In genomic region chr5:127160292-127160691, GRCm38 (mm10) we compare ENCODE assay signal across 8 mouse cellular contexts.
DNase-seq lines count a peak whose midpoint lies in the region; TF ChIP-seq lines count a peak whose summit lies in the region.

No protein-coding gene starts in this region.

- peak; percentile 8 to 58 for DNase-seq in adrenal gland, adult (ENCODE audit: inconsistent age in 2 of 2, low spot score in 1 of 2)
- DNase-seq in adrenal gland, postnatal 4 days (ENCODE audit: low spot score in 2 of 2), result no peak
- DNase-seq in left cerebral cortex, adult 2 months (ENCODE audit: extremely low spot score in 1 of 2, low spot score in 2 of 2), result peak; percentile 11 to 29
- no peak for DNase-seq in left cerebral cortex, postnatal 10 days (ENCODE audit: extremely low spot score in 1 of 2, low spot score in 2 of 2)
- DNase-seq in cerebellum, adult 2 months, result peak; percentile 32 to 39
- peak; percentile 14 to 16 for DNase-seq in kidney, postnatal 4 days
- DNase-seq in adipocyte (ENCODE audit: low spot score), result no peak
- no peak for DNase-seq in gastrocnemius, adult 8-10 months (ENCODE audit: low spot score in 2 of 2)

- no peaks in the 10 kb centered on the region for H3K4me1 ChIP-seq in cerebellum, adult 2 months (ENCODE audit: control insufficient read depth, insufficient read depth, low read length)

- no peak overlapping the region for H3K4me3 ChIP-seq in left cerebral cortex, adult 2 months
- no peak overlapping the region for H3K4me3 ChIP-seq in cerebellum, adult 2 months (replicated peaks; ENCODE audit: insufficient read depth, low read depth, low read length)

- no peak overlapping the region for H3K27ac ChIP-seq in left cerebral cortex, adult 2 months
- H3K27ac ChIP-seq in cerebellum, adult 2 months (ENCODE audit: insufficient read depth, low read length), result no peak overlapping the region

- WGBS in cerebellum, adult 2 months, result 46% methylated on average over 3 of the region's 3 CpGs

- no peak for TF ChIP-seq POLR2A in cerebellum, adult 2 months (IDR thresholded peaks at IDR 0.05; ENCODE audit: borderline replicate concordance, insufficient read depth, low read length)

- no peaks in the 10 kb centered on the region for H3K27me3 ChIP-seq in cerebellum, adult 2 months (ENCODE audit: control insufficient read depth, insufficient read depth, low read length)

- intact Hi-C loops in left cerebral cortex, adult 2 months (cut with DNase I), result no loop called here
- intact Hi-C loops in left cerebral cortex, postnatal 10 days (cut with DNase I), result no loop called here

- peak; percentile 71 for TF ChIP-seq CTCF in left cerebral cortex, adult 2 months (IDR thresholded peaks at IDR 0.05)
- peak; percentile 72 for TF ChIP-seq CTCF in cerebellum, adult 2 months (IDR thresholded peaks at IDR 0.05; ENCODE audit: borderline replicate concordance, insufficient read depth, low read depth, low read length)

Comparison
In these comparisons a context has a peak if more than half of its experiments do, and no peak if none do; other contexts are left out.
1. DNase-seq: peak in adrenal gland, adult (2 of 2), left cerebral cortex, adult 2 months (2 of 2), cerebellum, adult 2 months (2 of 2) and kidney, postnatal 4 days (2 of 2); none in adrenal gland, postnatal 4 days (0 of 2), left cerebral cortex, postnatal 10 days (0 of 2), adipocyte (single experiment) and gastrocnemius, adult 8-10 months (0 of 2).